Mouse (Mus musculus): ENCODE results near the gene Myo1c. TPM values are rescaled to one million over a fixed set of nuclear protein-coding genes. Genes with fewer than 3 reads are reported as not detected.
A peak's percentile ranks its signal among the peaks of the same experiment; 100 is the strongest.

Myo1c gene
- total RNA-seq, 2 experiments from 2014 or later: 13.4 to 17.1 TPM

DNA sequence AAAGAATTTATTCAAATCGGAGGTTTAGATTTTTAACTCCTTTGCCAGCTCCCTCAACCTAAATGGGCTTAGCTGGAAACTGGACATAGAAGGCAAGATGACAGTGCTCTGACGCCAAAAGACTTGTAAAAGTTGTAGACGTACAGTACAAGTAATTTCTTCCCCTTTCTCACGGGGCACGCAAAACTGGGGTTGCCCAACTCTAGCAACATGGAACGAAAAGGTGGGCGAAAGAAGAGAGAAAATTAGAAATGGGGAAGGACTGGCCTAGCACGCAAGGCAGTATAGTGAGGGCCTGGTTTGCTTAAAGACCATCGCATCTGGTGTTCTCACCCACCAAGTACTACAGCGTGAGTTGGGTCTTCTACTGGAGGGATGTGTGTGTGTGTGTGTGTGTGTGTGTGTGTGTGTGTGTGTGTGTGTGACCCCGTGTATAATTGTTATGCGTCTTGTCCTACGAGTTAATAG, 688 bp downstream of the Myo1c start:
- no peak for DNase-seq

GRCm38 (mm10) chr11:75651426-75652221, 1.3 kb downstream of the Myo1c start:
- peak; percentile 75 to 76 for DNase-seq

- DNase-seq: no peak
These were observed 2.1 kb downstream of the Myo1c start for GRCm38 (mm10) chr11:75652222-75652941.

DNA sequence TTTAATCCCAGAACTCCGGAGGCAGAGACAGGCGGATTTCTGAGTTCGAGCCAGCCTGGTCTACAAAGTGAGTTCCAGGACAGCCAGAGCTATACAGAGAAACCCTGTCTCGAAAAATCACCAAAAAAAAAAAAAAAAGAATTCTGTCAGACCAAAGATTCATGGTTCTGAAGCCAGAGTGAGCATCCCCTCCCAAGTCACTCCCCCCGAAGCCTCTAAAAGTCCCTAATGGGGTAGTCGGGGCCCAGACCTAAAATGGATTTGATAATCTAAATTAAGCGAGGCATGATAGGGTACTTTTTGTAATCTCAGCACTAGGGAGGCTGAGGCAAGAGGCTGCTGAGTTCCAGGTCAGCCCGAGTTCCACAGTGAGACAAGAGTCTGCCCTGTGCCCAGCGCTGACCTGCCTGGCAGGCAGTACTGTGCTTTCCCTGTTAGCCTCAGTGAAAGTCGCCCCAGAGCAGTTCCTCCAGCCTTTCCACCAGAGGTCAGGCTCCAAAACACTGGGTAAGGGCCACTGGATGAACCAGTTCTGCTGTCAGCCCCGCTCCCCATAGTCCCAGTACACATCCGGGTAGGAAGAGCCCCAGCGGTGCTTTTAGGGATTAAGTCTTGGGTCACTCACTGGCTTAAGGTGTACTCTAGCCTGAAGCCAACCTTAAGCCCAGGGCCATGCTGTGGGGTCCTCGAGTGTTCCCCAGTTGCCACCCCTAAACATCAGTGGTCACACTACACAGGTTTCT, 2.8 kb downstream of the Myo1c start:
- DNase-seq: no peak

DNA sequence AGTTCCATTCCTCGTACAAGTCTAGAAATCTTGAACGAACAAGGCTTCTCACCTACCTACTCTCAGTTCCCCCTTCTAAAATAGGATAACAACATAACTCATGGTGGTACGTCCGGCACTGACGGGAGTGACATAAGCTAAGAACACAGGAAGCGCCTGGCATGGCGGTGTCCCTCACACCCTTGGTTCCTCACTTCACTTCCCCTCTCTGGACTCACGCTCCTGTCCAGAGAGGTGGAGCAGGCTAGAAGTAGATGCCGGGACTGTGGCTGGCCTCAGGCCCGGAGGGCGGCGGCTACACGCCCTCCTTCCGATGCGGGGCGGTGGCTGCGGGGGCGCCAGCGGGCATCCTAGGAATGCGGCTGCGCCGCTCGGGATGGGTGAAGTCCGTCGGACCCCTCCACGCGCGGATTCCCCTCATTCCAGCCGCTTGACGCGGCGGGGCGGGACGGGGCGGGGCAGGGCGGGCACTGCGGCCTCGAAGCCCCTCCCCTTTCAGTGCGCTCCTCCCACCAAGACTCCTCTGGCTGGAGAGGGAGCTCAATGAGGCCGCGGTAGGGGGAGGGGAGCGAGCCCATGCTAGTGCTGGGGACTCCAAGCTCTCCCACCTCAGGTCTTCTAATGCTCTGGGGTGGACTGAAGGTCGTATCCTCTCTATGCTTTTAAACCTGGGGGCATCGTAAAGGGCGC, 3.6 kb downstream of the Myo1c start:
- DNase-seq: peak in 1 of 2 experiments; percentile 40

DNA sequence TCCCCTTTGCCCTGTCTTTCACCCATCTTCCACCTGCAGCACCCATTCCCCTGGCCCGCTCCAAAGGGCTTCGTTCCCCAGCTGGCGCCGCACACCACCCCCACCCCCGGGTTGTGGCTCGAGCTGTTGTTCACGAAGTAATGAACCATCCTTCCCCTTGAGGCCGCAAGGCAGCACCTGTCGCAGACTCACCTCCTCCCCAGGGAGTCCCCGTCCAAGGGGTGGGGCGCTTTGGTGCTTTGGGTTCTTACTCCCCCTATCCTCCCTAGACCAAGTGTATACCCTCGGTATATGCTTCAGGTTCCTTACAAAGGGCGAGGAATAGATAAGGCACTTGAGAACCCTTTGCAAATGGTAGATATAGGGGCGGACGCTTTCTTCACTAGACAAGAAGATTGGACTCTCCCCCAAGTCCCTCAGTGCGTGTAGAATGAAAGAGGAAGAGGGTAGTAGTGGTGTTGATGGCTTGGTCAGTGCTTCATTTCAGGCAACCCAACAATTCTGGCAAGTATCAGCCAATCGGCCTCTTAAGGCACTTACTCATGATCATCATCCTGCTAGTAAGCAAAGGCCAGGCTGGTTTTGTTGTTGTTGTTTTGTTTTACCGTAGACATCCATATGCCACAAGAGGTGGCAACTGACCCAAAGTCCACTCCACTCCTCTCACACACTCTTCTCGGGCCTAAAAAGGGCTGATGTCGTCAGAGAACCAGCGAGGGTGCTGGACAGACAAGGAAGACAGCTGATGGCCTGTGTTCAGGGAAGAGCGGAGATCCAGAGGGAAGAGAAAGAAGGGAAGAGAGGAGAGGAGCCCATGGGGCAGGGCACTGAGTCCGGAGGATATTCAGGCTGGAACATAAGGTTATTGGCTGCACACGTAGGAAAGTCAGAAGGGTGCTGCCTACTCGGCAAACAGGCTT, 4.4 kb downstream of the Myo1c start:
- DNase-seq: no peak

GRCm38 (mm10) chr11:75655621-75656545, 5.6 kb downstream of the Myo1c start:
- DNase-seq: peak in 1 of 2 experiments; percentile 53

DNA sequence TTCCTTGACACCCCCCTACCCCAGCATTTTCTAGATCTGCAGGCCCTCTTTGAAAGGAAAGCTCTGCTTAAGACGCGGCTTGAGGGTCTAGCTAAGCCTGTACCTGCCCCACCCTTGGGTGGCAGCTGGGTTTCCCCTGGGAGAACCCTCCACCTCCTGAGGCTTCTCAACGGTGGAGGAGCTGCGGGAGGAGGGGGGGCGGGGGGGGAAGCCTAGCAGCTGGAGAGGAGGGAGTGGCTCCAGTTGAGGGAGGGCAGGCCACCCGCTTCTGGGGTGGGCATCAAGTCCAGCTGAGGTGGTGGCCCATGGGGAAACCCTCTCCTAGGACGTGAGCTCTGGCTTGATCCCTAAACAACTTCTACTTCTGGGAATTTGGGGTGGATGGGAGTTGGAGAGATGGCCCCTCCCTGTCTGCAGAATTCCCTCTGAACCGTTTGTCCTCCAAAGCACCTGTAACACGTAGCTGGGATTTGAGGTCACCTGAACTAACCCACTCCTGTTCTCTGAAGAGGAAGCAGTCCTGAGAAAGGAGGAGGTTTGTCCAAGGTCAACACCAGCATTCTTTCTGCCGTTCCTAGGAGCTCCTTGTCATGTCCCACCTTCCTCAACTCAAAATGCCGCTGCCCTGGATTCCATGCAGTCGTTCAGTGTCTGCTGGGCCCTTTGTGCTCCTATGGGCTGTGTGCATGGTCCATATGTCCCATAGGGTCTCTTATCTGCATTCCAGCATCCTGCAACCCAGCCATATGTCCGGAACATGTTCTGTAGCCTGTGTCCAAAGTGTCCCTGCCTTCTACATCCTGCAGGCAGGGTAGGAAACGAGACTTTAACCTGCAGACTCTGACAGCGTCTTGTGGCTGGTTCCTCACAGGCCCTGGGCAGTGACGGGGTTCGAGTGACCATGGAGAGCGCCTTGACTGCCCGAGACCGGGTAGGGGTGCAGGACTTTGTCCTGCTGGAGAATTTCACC, 6.6 kb downstream of the Myo1c start:
- DNase-seq: no peak

- DNase-seq: no peak
These were observed 7.5 kb downstream of the Myo1c start for GRCm38 (mm10) chr11:75657841-75658240.

GRCm38 (mm10) chr11:75658311-75658710, 8.0 kb downstream of the Myo1c start:
- no peak for DNase-seq

GRCm38 (mm10) chr11:75658996-75659750, 8.9 kb downstream of the Myo1c start:
- DNase-seq: no peak

DNA sequence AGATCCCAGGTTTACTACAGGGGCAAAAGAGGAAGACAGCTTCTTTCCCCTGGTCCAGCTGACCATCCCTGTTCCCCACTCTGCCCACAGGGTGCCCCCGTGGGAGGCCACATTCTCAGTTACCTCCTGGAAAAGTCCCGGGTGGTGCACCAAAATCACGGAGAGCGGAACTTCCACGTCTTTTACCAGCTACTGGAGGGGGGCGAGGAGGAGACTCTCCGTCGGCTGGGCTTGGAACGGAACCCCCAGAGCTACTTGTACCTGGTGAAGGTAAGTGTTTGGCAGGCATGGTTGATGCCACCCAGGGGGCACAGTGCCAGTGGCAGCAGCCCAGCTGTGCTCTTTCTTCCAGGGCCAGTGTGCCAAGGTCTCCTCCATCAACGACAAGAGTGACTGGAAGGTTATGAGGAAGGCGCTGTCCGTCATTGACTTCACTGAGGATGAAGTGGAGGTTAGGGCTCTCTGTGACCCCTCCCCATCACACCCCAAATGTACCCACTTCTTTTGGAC, 9.8 kb downstream of the Myo1c start:
- no peak for DNase-seq

GRCm38 (mm10) chr11:75660941-75661800, 10.9 kb downstream of the Myo1c start:
- DNase-seq: no peak

- no peak for DNase-seq
These were observed 11.8 kb downstream of the Myo1c start for GRCm38 (mm10) chr11:75662131-75662530.

DNA sequence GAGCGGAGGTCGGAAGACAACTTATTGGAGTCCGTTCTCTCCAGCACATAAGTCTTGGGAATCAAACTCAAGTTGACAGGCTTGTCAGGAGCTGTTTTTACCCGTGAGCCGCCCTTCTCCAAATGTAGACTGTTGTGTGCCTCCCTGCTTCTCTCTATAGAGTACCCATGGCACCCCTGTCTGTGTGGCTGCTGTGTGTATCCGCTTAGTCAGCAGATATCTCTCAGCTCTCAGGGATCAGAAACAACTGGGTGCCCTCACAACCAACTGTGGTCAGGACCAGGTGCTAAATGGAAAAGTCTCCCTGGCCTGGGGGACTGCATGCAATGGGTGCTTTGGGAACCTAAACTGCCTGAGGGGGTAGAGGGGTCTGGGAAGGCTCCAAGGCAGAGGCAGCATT, 16.0 kb downstream of the Myo1c start:
- DNase-seq: no peak

DNA sequence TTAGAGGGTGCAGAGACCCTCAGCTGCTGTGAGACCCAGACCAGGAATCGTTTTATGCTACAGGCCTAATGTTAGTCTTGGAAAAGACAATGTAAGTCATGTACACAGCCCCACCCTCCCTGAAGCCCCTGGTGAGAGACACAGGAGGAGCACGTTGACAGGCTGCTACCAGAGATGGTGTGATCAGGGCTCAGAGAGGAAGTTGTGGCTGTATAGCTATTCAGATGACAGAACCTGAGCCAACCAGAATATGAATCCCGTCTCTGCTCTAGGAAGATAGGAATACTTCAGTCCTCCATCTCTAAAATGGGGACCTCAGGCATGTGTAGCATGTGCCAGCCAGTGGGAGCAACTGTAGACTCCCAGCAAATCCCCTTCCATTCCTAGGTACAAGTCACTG, 18.3 kb downstream of the Myo1c start:
- no peak for DNase-seq

All from layer of hippocampus, postnatal 36 days (tissue).